Mouse (Mus musculus): Measurements from ENCODE around the gene Zfp14. TPM values are rescaled to one million over a fixed set of nuclear protein-coding genes. Genes with fewer than 3 reads are reported as not detected.

The Zfp14 gene
- total RNA-seq, 2 experiments from 2014 or later, result 8.9 to 11.2 TPM

Small RNAs within 50 kb of the gene (microRNA-seq; reads per million reads assigned to microRNA genes)
- gene Gm23368, result 0 reads per million in 2 experiments

Other genes with a start within 250 kb of the Zfp14 start
- gene Zfp790, start 235.3 kb downstream of the Zfp14 start, total RNA-seq (2021), result 10 to 100 TPM; 21.1 to 23.7 TPM
- 10 to 100 TPM; 14.2 to 18.9 TPM for gene Zfp940, start 197.7 kb downstream of the Zfp14 start, total RNA-seq (2021)
- 10 to 100 TPM; 17.4 to 21.0 TPM for gene Zfp420, start 191.4 kb downstream of the Zfp14 start, total RNA-seq (2021)
- 10 to 100 TPM; 19.7 to 19.8 TPM for gene Zfp27, start 144.8 kb downstream of the Zfp14 start, total RNA-seq (2021)
- gene Zfp383, start 143.2 kb downstream of the Zfp14 start, total RNA-seq (2021), result 10 to 100 TPM in 1 of 2 experiments, 1 to 10 TPM in 1; 8.0 to 10.0 TPM
- 10 to 100 TPM; 15.4 to 18.1 TPM for gene Zfp74, start 97.3 kb downstream of the Zfp14 start, total RNA-seq (2021)
- gene Zfp568, start 67.4 kb downstream of the Zfp14 start, total RNA-seq (2021), result 1 to 10 TPM; 3.5 to 4.5 TPM
- 1 to 10 TPM; 4.7 to 4.9 TPM for gene Zfp82, start 21.5 kb upstream of the Zfp14 start, total RNA-seq (2021)
- under 1 TPM in 1 of 2 experiments, not detected in 1; 0.64 TPM for gene Gm26920, start 39.0 kb upstream of the Zfp14 start, total RNA-seq (2021)
- 1 to 10 TPM; 5.9 to 8.7 TPM for gene Zfp566, start 39.1 kb upstream of the Zfp14 start, total RNA-seq (2021)
- 10 to 100 TPM; 75.7 to 78.3 TPM for gene Zfp260, start 43.4 kb upstream of the Zfp14 start, total RNA-seq (2021)
- gene Zfp382, start 70.6 kb upstream of the Zfp14 start, total RNA-seq (2021), result 10 to 100 TPM; 29.8 to 34.3 TPM
- gene Zfp146, start 118.4 kb upstream of the Zfp14 start, total RNA-seq (2021), result 10 to 100 TPM; 48.3 to 53.7 TPM
- gene Cox7a1, start 132.8 kb upstream of the Zfp14 start, total RNA-seq (2021), result 1 to 10 TPM; 3.1 to 4.6 TPM
- 100 to 1,000 TPM; 205 to 227 TPM for gene Capns1, start 147.4 kb upstream of the Zfp14 start, total RNA-seq (2021)
- 10 to 100 TPM; 55.1 to 59.8 TPM for gene Polr2i, start 180.6 kb upstream of the Zfp14 start, total RNA-seq (2021)
- gene Tbcb, start 180.9 kb upstream of the Zfp14 start, total RNA-seq (2021), result 100 to 1,000 TPM; 128 to 131 TPM
- gene Ovol3, start 184.3 kb upstream of the Zfp14 start, total RNA-seq (2021), result not detected
- under 1 TPM in 1 of 2 experiments, not detected in 1; 0.33 TPM for gene Thap8, start 228.7 kb upstream of the Zfp14 start, total RNA-seq (2021)
- 1 to 10 TPM in 1 of 2 experiments, under 1 TPM in 1; 0.77 to 1.6 TPM for gene Wdr62, start 229.0 kb upstream of the Zfp14 start, total RNA-seq (2021)
- gene Clip3, start 240.3 kb upstream of the Zfp14 start, total RNA-seq (2021), result 100 to 1,000 TPM; 461 to 466 TPM